Mouse (Mus musculus) heart, embryonic 14.5 days (tissue): ENCODE measurements around the gene Osmr. TPM values are rescaled to one million over a fixed set of nuclear protein-coding genes. Genes with fewer than 3 reads are reported as not detected.
A peak's percentile ranks its signal among the peaks of the same experiment; 100 is the strongest.
"Not testable (repeated sequence)": the region's sequence is repeated elsewhere in the genome, so short reads cannot be mapped to it uniquely, and the experiment has no call there.

ENCODE experiments used
- ATAC-seq: fragments of 200-750 bp; cut with Nextera tagmentation; 2 replicates; pipeline ENCODE4 v1.8.0; 2017; ENCODE audit warnings: low read depth, moderate TSS enrichment; ENCODE audit not compliant: insufficient number of reproducible peaks, insufficient read depth, low FRiP score
- H3K27ac ChIP-seq, 2 experiments: fragments of 200-500 bp in 1 of 2; fragments of 300-500 bp in 1 of 2; sonication (generic) in 1 of 2; replicated peaks in 1 of 2; 2 replicates each; pipeline ENCODE4 v1.5.1; 2012 to 2014; ENCODE audit warnings: low read depth in 2 of 2, low read length in 2 of 2, control low read depth in 1 of 2, mild to moderate bottlenecking in 1 of 2, mixed read lengths in 1 of 2; ENCODE audit not compliant: control insufficient read depth in 1 of 2, insufficient read depth in 1 of 2
- H3K27me3 ChIP-seq: fragments of 300-500 bp; sonication (generic); 2 replicates; pipeline ENCODE4 v1.6.1; 2014; ENCODE audit warnings: mild to moderate bottlenecking, low read length, control low read depth; ENCODE audit not compliant: control insufficient read depth, insufficient read depth
- H3K36me3 ChIP-seq: fragments of 300-500 bp; sonication (generic); 2 replicates; pipeline ENCODE4 v1.6.1; 2014; ENCODE audit warnings: mild to moderate bottlenecking, control low read depth, low read length, mixed read lengths; ENCODE audit not compliant: control insufficient read depth, insufficient read depth
- H3K4me1 ChIP-seq, 2 experiments: fragments of 200-500 bp in 1 of 2; fragments of 300-500 bp in 1 of 2; sonication (generic) in 1 of 2; 2 replicates each; pipeline ENCODE4 v1.6.1; 2012 to 2014; ENCODE audit warnings: low read length in 2 of 2, control low read depth in 1 of 2, mixed read lengths in 1 of 2; ENCODE audit not compliant: control insufficient read depth in 2 of 2, insufficient read depth in 2 of 2
- H3K4me2 ChIP-seq: fragments of 300-500 bp; sonication (generic); 2 replicates; pipeline ENCODE4 v1.6.1; 2014; ENCODE audit warnings: mild to moderate bottlenecking, low read length
- H3K4me3 ChIP-seq, 2 experiments: fragments of 200-500 bp in 1 of 2; fragments of 300-500 bp in 1 of 2; sonication (generic) in 1 of 2; 2 replicates each; pipeline ENCODE4 v1.5.1; 2012 to 2014; ENCODE audit warnings: low read length in 2 of 2, mild to moderate bottlenecking in 2 of 2, control low read depth in 1 of 2, low read depth in 1 of 2, moderate library complexity in 1 of 2; ENCODE audit not compliant: control insufficient read depth in 1 of 2, insufficient read depth in 1 of 2
- H3K9ac ChIP-seq: fragments of 300-500 bp; sonication (generic); 2 replicates; pipeline ENCODE4 v1.6.1; 2014; ENCODE audit warnings: mild to moderate bottlenecking, low read length
- H3K9me3 ChIP-seq: fragments of 300-500 bp; sonication (generic); 2 replicates; pipeline ENCODE4 v1.6.1; 2016; ENCODE audit warnings: low read length, control low read depth; ENCODE audit not compliant: control insufficient read depth
- WGBS: fragments of 180-500 bp; shearing (Covaris S2); extraction: QIAGEN DNeasy Blood & Tissue Kit; methylation state at CpG from one replicate; pipeline ENCODE4 v1.1.7; 2014; 5-methylcytosine and 5-hydroxymethylcytosine counted together
- polyA plus RNA-seq: library from polyadenylated mRNA; unstranded; fragments of >200 nt; fragmentation: Nextera tagmentation; extraction: Ambion mirVana; gene quantifications from 2 replicates; pipeline ENCODE4 v1.2.1, GENCODE M21; 2014

Gene Osmr
- polyA plus RNA-seq, 1 experiment from 2014 or later = 4.3 TPM

DNA sequence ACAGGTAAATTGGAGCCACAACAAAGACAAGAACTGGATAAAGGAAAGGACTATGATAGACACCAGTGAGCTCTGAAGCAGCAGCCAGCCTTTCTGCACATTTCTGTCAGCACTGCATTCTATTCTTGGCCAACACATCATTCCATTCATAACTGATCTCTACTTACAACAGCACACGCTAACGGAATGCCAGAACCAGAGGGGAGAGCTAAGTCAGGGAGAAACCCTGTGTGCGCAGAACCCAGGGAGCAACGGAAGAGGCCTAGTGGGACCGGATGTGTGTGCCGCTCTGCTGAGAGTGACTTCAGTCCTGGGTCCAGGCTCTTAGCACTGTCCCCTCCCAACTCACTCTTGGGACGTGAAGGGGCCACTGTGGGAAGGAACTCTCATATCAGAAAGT is 13.2 kb downstream of the Osmr start:
- H3K4me2 ChIP-seq = peak overlapping the region; percentile 68
- peak overlapping the region in 1 of 2 experiments; percentile 27; a peak in 3 of 4 replicates for H3K4me3 ChIP-seq
- 25% methylated on average over 7 of the region's 7 CpGs for WGBS
- peak overlapping the region; percentile 52 for H3K9ac ChIP-seq
- H3K27ac ChIP-seq = peak overlapping the region; percentile 92 to 97
- peaks cover 15 to 19% of the 10 kb centered on the region in 2 experiments for H3K4me1 ChIP-seq
- 0 out of 2 replicates have a peak, but pooled peaks cover 3% of the 10 kb centered on the region for H3K36me3 ChIP-seq
- H3K9me3 ChIP-seq = no peaks in the 10 kb centered on the region
- peak; percentile 85 for ATAC-seq
- no peaks in the 10 kb centered on the region for H3K27me3 ChIP-seq

DNA sequence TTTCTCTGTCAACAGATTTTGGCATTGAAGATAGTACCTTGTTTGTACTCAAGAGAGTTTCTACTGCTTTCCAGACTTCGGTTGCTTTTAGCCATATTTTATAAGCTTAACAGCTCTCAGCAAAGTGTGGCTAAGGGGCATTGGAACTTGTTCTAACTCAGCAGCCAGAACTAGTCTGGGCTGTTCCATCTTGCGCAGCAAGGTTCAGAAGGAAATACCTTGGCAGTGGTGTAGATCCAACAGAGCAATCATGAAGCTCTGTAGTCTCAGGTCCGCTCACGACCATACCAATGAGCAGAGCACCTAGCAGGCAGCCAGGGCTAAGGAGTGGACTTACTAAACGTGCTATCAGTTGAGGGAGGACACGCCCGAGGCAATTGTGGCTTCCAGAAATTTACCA is 15.0 kb downstream of the Osmr start:
- ATAC-seq = no peak
- H3K9ac ChIP-seq = no peak overlapping the region
- peaks cover 15 to 18% of the 10 kb centered on the region in 2 experiments for H3K4me1 ChIP-seq
- no peak overlapping the region for H3K4me3 ChIP-seq
- 87% methylated on average over 7 of the region's 7 CpGs for WGBS
- 0 out of 2 replicates have a peak, but pooled peaks cover 3% of the 10 kb centered on the region for H3K36me3 ChIP-seq
- no peaks in the 10 kb centered on the region for H3K9me3 ChIP-seq
- H3K27ac ChIP-seq = no peak overlapping the region
- no peak overlapping the region for H3K4me2 ChIP-seq
- H3K27me3 ChIP-seq = no peaks in the 10 kb centered on the region

DNA sequence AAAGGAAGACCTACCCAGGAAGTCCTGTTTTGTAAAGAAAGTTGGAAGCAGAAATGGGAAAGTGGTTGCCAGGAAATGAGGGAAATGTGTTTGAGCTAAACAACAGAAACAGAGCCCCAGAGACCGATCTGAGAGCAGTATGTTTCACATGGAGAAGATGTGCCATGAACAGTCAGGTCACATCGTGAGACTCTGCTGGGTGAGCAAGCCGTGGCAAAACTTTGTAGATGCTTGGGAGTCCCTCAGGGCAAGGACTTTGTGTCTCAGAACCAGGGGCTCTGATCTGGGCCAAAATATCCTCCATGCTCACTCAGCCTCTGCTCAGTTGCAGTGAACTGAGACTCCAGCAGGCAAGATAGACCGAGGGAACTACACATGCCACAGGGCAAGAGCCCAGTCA is 15.9 kb downstream of the Osmr start:
- Histone ChIP-seq H3K4me1 (peaks cover 12 to 15% of the 10 kb centered on the region in 2 experiments), H3K36me3 (0 out of 2 replicates have a peak, but pooled peaks cover 3% of the 10 kb centered on the region), H3K27ac (no peak overlapping the region), H3K9me3 (no peaks in the 10 kb centered on the region), H3K4me3 (no peak overlapping the region), H3K4me2 (no peak overlapping the region), H3K9ac (no peak overlapping the region), H3K27me3 (no peaks in the 10 kb centered on the region)
- ATAC-seq = no peak
- WGBS = 84% methylated on average over 4 of the region's 4 CpGs

DNA sequence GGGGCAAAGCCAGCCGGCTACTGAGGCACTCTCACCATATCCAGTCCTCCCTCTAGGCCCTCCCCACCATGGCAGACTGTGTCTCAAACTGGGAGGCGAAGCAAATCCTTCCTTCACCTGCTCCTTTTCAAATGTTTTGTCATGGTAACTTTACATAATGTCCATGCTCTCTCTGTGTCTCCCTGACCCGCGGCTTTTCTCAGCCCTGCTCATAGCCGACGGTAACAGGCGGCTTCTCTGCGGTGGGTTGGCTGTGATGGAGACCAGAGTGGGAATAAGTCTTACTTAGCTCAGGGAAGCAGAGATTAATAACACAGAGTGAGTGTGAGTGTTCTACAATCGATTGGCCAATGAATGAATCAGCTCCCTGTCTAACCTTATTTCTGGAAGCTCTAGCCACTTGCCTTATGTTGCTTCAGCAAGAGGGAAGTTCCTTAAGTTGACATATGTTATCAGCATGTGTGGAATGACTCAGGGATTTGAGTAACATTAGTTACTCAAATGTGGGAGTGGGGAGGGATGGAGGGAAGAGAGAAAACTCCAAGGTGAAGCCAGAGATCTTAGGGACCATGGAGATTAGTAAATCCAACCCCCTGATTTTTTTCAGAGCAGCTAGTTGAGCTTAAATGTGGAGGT is 17.4 kb downstream of the Osmr start:
- H3K27me3 ChIP-seq = no peaks in the 10 kb centered on the region
- no peak for ATAC-seq
- H3K9me3 ChIP-seq = no peaks in the 10 kb centered on the region
- H3K4me1 ChIP-seq = peaks cover 12% of the 10 kb centered on the region in 2 experiments
- no peak overlapping the region for H3K27ac ChIP-seq
- no peak overlapping the region for H3K4me2 ChIP-seq
- 86% methylated on average over 9 of the region's 9 CpGs for WGBS
- 0 out of 2 replicates have a peak, but pooled peaks cover 3% of the 10 kb centered on the region for H3K36me3 ChIP-seq
- H3K4me3 ChIP-seq = no peak overlapping the region
- no peak overlapping the region for H3K9ac ChIP-seq

DNA sequence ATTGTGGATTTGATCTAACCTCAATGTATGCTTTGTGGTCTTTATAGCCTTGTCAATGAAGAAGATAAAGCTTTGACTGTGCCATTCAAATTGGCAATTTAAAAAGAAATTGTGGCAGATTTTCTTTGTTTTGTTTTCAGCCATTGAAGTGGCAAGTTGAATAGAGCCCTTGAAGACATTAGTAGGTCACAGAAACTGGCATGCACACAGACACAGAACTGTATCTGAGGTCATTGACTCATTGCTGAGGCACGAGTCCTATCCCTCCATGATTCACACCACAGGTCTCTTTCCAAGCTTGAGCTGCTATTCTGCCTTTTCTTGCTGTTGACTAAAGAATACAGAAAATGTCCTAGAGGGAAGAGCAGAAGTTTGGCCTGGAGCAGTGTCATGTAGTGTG is 24.9 kb downstream of the Osmr start:
- no peaks in the 10 kb centered on the region for H3K27me3 ChIP-seq
- no peaks in the 10 kb centered on the region for H3K36me3 ChIP-seq
- no peak for ATAC-seq
- no peaks in the 10 kb centered on the region for H3K9me3 ChIP-seq
- no peak overlapping the region for H3K4me3 ChIP-seq
- H3K4me1 ChIP-seq = peaks cover 0 to 2% of the 10 kb centered on the region in 2 experiments; a peak in 2 of 4 replicates
- H3K4me2 ChIP-seq = no peak overlapping the region
- WGBS = 50% methylated on average over 1 of the region's 1 CpGs
- H3K9ac ChIP-seq = no peak overlapping the region
- H3K27ac ChIP-seq = no peak overlapping the region

DNA sequence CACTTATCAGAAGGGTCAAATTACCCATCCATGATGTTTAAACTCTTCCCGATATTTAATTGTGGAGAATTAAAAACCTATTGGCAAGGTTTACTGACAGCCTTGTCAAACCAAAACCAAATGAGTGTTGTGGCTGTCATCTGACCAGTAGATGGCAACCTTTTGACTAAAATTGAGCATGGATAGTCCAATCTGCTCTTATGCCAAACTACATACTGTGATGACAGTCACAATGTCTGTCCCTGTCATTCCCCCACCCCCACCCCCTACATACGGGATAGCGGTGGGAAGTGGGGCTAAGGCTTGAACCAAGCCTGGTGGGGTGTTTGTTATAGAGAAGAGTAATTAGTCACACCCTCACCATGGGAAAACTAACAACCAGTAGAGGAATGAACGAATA is 34.6 kb downstream of the Osmr start:
- no peak overlapping the region for H3K9ac ChIP-seq
- no peak overlapping the region for H3K27ac ChIP-seq
- no peaks in the 10 kb centered on the region for H3K36me3 ChIP-seq
- no peak overlapping the region for H3K4me2 ChIP-seq
- WGBS = 37% methylated on average over 4 of the region's 4 CpGs
- H3K9me3 ChIP-seq = no peaks in the 10 kb centered on the region
- no peak for ATAC-seq
- no peak overlapping the region for H3K4me3 ChIP-seq
- H3K4me1 ChIP-seq = peaks cover 0 to 1% of the 10 kb centered on the region in 2 experiments; a peak in 2 of 4 replicates
- no peaks in the 10 kb centered on the region for H3K27me3 ChIP-seq

DNA sequence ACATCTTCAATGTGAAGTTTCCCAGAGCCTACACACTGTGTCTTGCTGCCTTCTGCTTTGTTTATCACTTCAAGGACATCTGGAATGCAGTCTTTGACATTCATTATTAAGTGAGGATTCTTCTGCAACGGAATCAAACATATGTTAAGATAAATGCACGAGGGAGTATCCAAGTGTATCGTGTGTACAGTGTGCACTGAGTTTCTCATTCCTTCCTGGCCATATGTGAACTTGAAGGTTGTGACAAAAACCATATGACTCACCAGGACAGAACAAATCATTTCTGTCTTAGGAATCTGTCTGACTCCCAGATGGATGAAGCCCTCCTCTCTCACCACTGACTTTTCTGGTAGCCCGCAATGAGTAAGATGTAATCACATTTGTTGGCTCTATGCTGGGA is 59.0 kb downstream of the Osmr start:
- H3K9me3 ChIP-seq = peaks cover 8% of the 10 kb centered on the region; the same call in 1 of the 2 replicates
- H3K4me2 ChIP-seq = no peak overlapping the region
- no peak overlapping the region for H3K9ac ChIP-seq
- no peak overlapping the region for H3K4me3 ChIP-seq
- H3K4me1 ChIP-seq = no peaks in the 10 kb centered on the region
- no peaks in the 10 kb centered on the region for H3K27me3 ChIP-seq
- WGBS = 63% methylated on average over 4 of the region's 4 CpGs
- ATAC-seq = no peak
- H3K36me3 ChIP-seq = no peaks in the 10 kb centered on the region
- no peak overlapping the region for H3K27ac ChIP-seq

DNA sequence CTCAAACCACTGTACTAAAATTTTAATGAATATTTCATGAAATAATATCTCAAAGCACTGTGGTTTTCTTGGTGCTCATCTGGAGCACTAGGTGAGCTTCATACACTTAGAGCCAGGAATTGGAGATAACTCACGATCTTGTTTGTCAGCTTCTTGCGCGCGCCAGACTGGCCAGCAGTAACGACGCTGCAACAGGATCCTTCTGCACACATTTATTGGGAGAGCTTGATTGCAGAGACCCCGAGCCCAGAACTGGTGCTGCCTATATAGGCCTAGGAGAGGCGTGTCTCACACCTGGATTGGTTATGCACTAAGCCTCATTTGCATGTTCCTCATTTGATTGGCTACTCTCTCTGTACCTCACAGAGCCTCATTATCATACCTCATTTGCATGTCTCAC is 73.6 kb downstream of the Osmr start:
- ATAC-seq, H3K4me2 ChIP-seq, H3K27me3 ChIP-seq, H3K27ac ChIP-seq, H3K9me3 ChIP-seq, H3K9ac ChIP-seq, H3K4me1 ChIP-seq, H3K4me3 ChIP-seq: not testable (repeated sequence)
- peaks cover 41% of the 10 kb centered on the region for H3K36me3 ChIP-seq
- WGBS = 96% methylated on average over 8 of the region's 8 CpGs
